Mouse (Mus musculus): ENCODE results near the gene Nos2. TPM values are rescaled to one million over a fixed set of nuclear protein-coding genes. Genes with fewer than 3 reads are reported as not detected.

Gene Nos2
- 1 to 10 TPM; 1.1 to 1.2 TPM for total RNA-seq (2021)
- long read RNA-seq, experiment 1, result 0 reads
- long read RNA-seq, experiment 2, partial matches to known transcripts, result 1 of 1 reads
- long read RNA-seq, experiment 2, other reads (novel, unspliced or antisense), result 0 of 1 reads

DNA sequence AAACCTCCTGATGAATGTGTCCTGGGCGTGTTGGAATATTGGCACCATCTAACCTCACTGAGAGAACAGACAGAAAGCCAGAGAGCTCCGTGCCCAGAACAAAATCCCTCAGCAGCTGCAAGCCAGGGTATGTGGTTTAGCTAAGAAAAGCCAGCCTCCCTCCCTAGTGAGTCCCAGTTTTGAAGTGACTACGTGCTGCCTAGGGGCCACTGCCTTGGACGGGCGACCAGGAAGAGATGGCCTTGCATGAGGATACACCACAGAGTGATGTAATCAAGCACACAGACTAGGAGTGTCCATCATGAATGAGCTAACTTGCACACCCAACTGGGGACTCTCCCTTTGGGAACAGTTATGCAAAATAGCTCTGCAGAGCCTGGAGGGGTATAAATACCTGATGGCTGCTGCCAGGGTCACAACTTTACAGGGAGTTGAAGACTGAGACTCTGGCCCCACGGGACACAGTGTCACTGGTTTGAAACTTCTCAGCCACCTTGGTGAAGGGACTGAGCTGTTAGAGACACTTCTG, at the start of gene Nos2:
Gene Nos2, plus strand, starts transcription at position 377 of the 529 bp plus-strand sequence.
- no peak for DNase-seq
- intact Hi-C loops (cut with DNase I), result no loop called here

- intact Hi-C loops (cut with DNase I), result no loop called here
- no peak for DNase-seq
Measured at GRCm38 (mm10) chr11:78870891-78871290, 49.7 kb upstream of the Nos2 start.

DNA sequence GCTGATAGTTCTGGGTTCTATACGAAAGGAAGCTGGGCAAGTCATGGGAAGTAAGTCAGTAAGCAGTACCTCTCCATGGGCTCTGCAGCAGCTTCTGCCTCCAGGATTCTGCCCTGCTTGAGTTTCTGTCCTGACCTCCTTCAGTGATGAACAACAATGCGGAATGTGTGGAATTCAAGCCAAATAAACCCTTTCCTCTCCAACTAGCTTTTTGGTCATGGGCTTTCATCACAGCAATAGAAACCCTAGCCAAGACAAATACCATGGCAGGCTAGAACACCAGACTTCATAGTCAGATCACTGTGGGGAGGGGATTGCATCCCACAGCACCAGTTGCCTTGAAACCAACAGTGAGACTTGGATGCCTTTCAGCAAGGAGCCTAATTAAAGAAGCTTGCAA, 47.8 kb upstream of the Nos2 start:
- intact Hi-C loops (cut with DNase I), result no loop called here
- DNase-seq, result no peak

DNA sequence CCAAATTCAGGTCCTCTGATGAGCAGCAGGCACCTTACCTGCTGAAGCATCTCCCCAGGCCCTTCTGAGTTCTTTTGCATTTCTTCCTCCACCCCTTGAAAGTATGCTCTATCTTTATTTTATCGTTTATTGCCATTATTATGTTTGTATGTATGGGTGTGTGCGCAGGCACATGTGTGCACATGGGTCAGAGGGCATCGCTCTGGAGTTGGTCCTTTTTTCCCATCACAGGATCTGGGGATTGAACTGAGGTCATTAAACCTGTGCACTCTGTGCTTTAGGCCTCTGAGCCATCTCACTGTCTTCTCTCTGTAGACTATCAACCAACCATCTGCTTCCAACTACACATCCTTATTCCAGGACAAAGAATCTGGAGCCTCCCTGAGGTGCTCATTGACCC, 40.9 kb upstream of the Nos2 start:
- intact Hi-C loops (cut with DNase I), result no loop called here
- no peak for DNase-seq

GRCm38 (mm10) chr11:78886693-78887092, 33.9 kb upstream of the Nos2 start:
- no peak for DNase-seq
- intact Hi-C loops (cut with DNase I), result no loop called here

DNA sequence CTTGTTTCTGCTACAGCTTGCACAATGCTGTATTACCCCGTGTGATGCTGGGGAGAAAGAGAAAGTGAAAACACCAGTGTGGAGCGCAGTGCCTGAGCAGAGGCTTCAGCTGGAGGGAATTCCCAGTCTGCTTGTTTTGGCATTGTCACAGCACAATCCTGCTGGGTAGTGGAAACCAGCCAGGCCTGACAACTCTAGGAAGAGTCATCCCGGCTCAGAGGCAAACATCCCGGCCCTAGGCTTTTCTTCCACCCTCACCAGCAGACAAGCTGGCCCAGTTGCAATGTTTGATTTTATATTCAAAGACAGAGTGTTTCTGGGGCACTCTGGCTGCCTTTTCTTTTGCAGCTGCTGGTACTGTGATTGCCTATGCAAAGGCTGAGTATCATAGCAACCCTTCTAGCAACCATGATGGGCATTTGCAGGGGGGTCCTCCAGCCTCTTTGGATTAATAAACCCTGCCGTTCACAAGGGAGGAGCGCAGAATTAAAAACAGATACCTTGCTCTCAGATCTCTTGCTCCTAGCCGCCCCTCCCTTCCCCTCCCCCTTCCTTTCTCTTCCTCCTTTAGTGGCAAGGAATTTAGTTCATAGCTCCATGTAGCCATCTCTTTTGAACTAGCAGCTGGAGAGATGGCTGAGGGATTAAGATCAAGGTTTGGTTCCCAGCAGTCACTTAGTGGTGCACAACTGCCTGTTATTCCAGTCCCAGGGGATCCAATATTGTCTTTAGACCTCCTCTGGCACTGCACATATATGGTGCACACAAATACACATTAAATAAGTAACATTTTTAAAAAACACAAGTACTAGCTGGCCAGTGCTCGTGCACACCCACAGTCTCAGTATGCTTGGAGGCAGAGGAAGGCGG, 33.2 kb upstream of the Nos2 start:
- DNase-seq, result peak; percentile 51 to 66
- intact Hi-C loops (cut with DNase I), result no loop called here

- intact Hi-C loops (cut with DNase I), result no loop called here
- no peak for DNase-seq
Measured at GRCm38 (mm10) chr11:78889156-78889555, 31.4 kb upstream of the Nos2 start.

DNA sequence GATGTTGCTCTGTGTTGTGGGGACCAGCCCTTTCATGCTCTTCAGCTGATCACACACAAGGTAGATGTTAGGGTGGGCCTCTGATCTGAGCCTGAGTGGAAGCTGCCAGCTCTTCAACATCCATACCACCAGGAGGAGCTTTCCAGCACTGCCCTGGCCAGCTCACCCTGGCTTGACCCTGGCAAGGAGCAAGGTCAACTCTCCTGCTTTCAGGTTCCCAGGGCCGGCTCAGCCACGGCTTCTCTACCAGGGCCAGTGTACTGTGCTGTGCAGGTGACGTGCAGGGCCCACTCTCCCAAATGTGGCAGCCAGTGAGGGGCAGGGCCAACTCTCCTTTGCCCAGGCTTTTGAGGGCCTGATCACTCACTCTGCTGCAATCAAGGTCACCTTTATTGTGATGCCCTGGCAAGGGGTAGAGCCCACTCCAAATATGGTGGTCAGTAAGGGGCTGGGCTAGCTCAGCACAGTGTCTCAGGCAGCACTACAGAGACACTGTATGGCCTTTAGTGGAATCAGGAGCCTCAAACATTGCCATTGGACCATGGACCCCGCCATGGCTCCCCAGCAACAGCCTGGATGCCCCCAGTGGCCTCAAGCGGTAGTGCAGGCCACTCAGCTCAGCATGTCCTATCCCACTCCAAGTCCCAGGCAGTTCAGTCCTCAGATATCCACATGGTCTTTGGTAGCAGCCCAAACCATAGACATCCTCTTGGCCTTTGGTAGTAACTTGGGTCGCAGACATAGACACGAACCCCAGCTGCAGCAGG, 24.0 kb upstream of the Nos2 start:
- DNase-seq, result no peak
- intact Hi-C loops (cut with DNase I), result no loop called here

- intact Hi-C loops (cut with DNase I), result no loop called here
- DNase-seq, result no peak
Measured at GRCm38 (mm10) chr11:78915473-78915872, 5.1 kb upstream of the Nos2 start.

DNA sequence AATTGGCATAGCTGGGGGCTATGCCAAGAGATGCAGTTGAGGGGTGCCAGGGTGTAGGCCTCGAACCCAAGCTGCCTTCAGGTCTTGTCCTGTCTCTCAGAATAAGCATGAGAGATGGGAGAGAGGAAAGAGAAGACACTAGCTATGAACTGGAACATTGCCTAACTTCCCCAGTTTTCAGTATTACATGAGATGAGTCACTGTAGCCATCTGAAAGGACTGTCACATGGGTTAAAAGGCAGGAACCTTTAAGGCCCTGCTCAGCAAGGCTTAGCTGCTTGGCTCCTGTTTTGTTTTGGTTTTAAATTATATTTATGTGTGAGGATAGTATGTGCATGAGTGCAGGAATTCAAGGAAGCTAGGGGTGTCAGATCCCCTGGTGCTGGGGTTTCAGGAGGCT, 4.2 kb upstream of the Nos2 start:
- no peak for DNase-seq
- intact Hi-C loops (cut with DNase I), result no loop called here

GRCm38 (mm10) chr11:78919745-78920144, 842 bp upstream of the Nos2 start:
- intact Hi-C loops (cut with DNase I), result no loop called here
- no peak for DNase-seq

DNA sequence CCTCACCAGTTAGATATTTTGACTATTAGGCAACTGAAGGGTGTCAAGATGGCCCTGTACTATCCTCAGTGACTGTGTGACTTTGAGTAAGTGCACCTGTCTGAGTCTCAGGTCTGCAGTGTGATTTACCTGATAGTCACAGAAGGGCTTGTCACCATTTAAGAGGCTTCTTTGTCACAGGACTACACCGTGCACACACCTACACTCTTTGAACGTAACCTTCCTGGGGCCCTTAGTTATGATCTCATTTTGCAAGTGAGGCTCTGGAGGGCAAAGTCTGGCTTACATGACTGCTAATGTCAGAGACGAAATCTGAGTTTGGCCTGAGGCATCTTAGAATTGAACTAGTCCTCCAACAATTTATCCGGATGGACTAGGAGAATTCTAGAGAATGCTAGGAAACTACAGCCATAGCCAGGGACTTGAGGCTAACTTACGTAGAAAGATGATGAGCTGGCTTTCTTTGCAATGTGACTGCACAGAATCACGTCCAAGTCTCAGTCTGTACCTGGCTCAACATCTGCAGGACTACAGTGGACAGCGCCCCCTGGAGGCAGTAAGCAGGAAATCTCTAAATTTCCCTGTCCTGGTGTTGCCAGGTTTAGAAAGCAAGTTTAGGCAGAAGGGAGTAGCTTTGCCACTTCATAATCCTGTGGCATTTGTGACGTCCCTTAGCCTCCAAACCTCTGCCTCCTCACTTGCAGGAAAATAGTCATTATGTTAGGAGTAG, 2.3 kb downstream of the Nos2 start:
- peak in 1 of 2 experiments; percentile 15 for DNase-seq
- intact Hi-C loops (cut with DNase I), result loop anchor here (1.0 kb wide), 1 partner anchor 67 kb away; no protein-coding TSS in a partner anchor

GRCm38 (mm10) chr11:78924111-78924510, 3.5 kb downstream of the Nos2 start:
- DNase-seq, result no peak
- intact Hi-C loops (cut with DNase I), result no loop called here

GRCm38 (mm10) chr11:78924916-78925315, 4.3 kb downstream of the Nos2 start:
- intact Hi-C loops (cut with DNase I), result no loop called here
- peak; percentile 17 to 20 for DNase-seq

- intact Hi-C loops (cut with DNase I), result no loop called here
- DNase-seq, result peak; percentile 57 to 59
Measured at GRCm38 (mm10) chr11:78929345-78929744, 8.8 kb downstream of the Nos2 start.

DNA sequence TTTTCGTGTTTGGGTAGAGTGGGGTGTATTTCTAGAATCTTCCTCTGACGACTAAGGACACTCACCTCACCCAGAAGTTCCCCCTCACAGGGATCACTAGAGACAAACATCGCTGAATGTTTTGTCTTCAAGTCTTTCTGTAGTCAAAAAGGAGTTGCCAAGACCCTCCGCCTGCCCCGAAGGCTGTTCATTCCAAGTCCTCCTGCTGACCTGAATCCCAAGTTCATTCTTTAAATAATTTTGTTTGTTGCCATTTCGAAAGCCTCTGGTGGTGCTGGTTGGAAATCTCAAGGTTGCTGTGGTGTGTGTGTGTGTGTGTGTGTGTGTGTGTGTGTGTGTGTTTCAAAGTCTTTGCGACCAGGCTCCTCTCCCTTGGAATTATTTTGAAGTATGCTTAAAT, 13.7 kb downstream of the Nos2 start:
- no peak for DNase-seq
- intact Hi-C loops (cut with DNase I), result no loop called here

- DNase-seq, result no peak
- intact Hi-C loops (cut with DNase I), result no loop called here
Measured at GRCm38 (mm10) chr11:78934727-78935126, 14.1 kb downstream of the Nos2 start.

DNA sequence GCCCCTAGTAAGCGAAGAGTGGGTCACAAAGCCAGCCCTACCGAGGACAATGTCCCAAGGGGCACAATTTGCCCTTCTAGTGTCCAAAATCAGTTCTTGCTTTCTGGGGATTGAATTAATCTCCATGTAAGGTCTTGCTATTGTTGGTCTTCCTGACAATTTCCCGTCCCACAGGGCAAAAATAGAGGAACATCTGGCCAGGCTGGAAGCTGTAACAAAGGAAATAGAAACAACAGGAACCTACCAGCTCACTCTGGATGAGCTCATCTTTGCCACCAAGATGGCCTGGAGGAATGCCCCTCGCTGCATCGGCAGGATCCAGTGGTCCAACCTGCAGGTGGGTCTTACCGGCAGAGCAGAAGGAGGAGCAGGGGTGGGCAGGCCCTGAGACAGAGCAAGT, 14.6 kb downstream of the Nos2 start:
- DNase-seq, result no peak
- intact Hi-C loops (cut with DNase I), result no loop called here

- intact Hi-C loops (cut with DNase I), result no loop called here
- no peak for DNase-seq
Measured at GRCm38 (mm10) chr11:78943083-78943482, 22.5 kb downstream of the Nos2 start.

GRCm38 (mm10) chr11:78950365-78950764, 29.8 kb downstream of the Nos2 start:
- DNase-seq, result no peak
- intact Hi-C loops (cut with DNase I), result no loop called here

GRCm38 (mm10) chr11:78952467-78952866, 31.9 kb downstream of the Nos2 start:
- intact Hi-C loops (cut with DNase I), result no loop called here
- no peak for DNase-seq
